Mouse (Mus musculus): ENCODE measurements at regions not wholly inside any gene's neighbourhood (a gene's known extent, or its start where the extent isn't known, plus 50 kb on each side); places are given as distances from the start of the nearest gene placed in this dataset.

DNA sequence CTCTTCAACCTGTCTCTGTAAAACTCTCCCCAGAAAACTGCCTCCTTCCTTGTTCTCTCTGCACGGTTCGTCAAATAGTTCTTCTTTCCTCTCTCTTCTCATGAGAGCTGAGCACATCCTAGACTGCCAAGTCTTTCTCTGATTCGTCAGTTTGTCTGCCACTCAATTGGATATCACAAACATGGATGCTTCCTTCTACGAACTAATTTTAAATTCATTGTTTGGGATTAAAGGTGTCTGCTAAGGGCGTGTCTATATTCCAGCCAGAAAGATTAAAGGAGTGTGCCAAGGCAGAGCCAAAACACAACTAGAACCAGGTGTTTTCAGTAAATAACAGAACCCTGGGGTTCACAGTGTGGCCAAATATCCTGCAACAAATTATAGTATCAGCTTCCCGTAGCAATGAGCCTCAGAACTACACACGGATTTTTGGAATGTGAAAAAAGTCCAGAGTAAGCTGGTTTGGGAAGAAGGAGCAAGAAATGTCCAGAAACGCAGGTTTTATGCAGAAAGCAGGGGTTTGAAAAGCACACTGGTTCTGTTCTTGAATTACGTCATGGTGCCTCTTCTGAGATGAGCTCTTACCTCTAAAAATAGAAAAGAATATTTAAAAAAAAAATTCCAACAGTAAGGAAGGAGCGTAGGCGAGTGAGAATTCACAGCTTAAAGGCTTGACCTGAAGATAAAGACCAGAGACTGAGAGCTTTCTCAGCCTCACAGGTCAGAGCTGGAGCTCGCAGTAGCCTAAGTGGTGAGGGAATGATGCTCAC, 206.0 kb upstream of the Jmjd1c start:
- TF ChIP-seq CTCF (IDR thresholded peaks at IDR 0.05; ENCODE audit: low read depth) (no peak), EP300 (IDR thresholded peaks at IDR 0.05; ENCODE audit: low read depth) (no peak)

Data from liver, embryonic 14.5 days (tissue).